Mouse (Mus musculus) limb, embryonic 14.5 days (tissue): ENCODE results near the gene Ano10. TPM values are rescaled to one million over a fixed set of nuclear protein-coding genes. Genes with fewer than 3 reads are reported as not detected.

Source experiments
- ATAC-seq: fragments of 200-750 bp; cut with Nextera tagmentation; 2 replicates; pipeline ENCODE4 v1.8.0; 2017; ENCODE audit warnings: low read depth, moderate number of reproducible peaks, moderate TSS enrichment; ENCODE audit not compliant: low FRiP score
- DNase-seq: peaks from one replicate; pipeline ENCODE4 v3.0.0-alpha.2; 2015; ENCODE audit warnings: low spot score
- H3K27ac ChIP-seq: fragments of 300-500 bp; sonication (generic); replicated peaks from 2 replicates; pipeline ENCODE4 v1.5.1; 2014; ENCODE audit warnings: low read depth, mild to moderate bottlenecking, low read length, moderate library complexity, mixed read lengths
- H3K27me3 ChIP-seq: fragments of 300-500 bp; sonication (generic); 2 replicates; pipeline ENCODE4 v1.6.1; 2014; ENCODE audit warnings: low read length, mixed read lengths; ENCODE audit not compliant: control insufficient read depth, insufficient read depth
- H3K36me3 ChIP-seq: fragments of 300-500 bp; sonication (generic); 2 replicates; pipeline ENCODE4 v1.6.1; 2014; ENCODE audit warnings: mild to moderate bottlenecking, low read length, moderate library complexity, mixed read lengths; ENCODE audit not compliant: control insufficient read depth, insufficient read depth
- H3K4me1 ChIP-seq: fragments of 300-500 bp; sonication (generic); 2 replicates; pipeline ENCODE4 v1.6.1; 2014; ENCODE audit warnings: antibody characterized with exemption, low read length, mixed read lengths; ENCODE audit not compliant: control insufficient read depth, insufficient read depth
- H3K4me2 ChIP-seq: fragments of 300-500 bp; sonication (generic); replicated peaks from 2 replicates; pipeline ENCODE4 v1.6.1; 2014; ENCODE audit warnings: low read depth, mild to moderate bottlenecking, low read length, moderate library complexity; ENCODE audit not compliant: severe bottlenecking
- H3K4me3 ChIP-seq: fragments of 300-500 bp; sonication (generic); replicated peaks from 2 replicates; pipeline ENCODE4 v1.5.1; 2014; ENCODE audit warnings: low read length
- H3K9ac ChIP-seq: fragments of 300-500 bp; sonication (generic); 2 replicates; pipeline ENCODE4 v1.6.1; 2014; ENCODE audit warnings: mild to moderate bottlenecking, low read depth, low read length, moderate library complexity; ENCODE audit not compliant: severe bottlenecking
- H3K9me3 ChIP-seq: fragments of 300-500 bp; sonication (generic); 2 replicates; pipeline ENCODE4 v1.6.1; 2016; ENCODE audit warnings: low read length; ENCODE audit not compliant: control insufficient read depth
- POLR2A ChIP-seq: fragments of 200-500 bp; IDR thresholded peaks from 2 replicates; pipeline ENCODE4 v1.8.0; 2012; ENCODE audit warnings: inconsistent platforms, mild to moderate bottlenecking, moderate library complexity, borderline replicate concordance; ENCODE audit not compliant: insufficient read depth, insufficient read length; ENCODE audit errors: extremely low read depth
- WGBS: fragments of 180-500 bp; shearing (Covaris S2); extraction: QIAGEN DNeasy Blood & Tissue Kit; methylation state at CpG from one replicate; pipeline ENCODE4 v1.1.7; 2014; 5-methylcytosine and 5-hydroxymethylcytosine counted together
- polyA plus RNA-seq, 2 experiments: library from polyadenylated mRNA; depleted of rRNA in 1 of 2; stranded (reverse) in 1 of 2; unstranded in 1 of 2; fragments of >200 nt; fragmentation: Nextera tagmentation in 1 of 2; extraction: Ambion mirVana in 1 of 2; gene quantifications; 2 replicates each; pipeline versions ENCODE4 v1.2.1 to v1.2.3; 2012 to 2014

Ano10 gene
- polyA plus RNA-seq, 2 experiments: 34.4 to 49.4 TPM

DNA sequence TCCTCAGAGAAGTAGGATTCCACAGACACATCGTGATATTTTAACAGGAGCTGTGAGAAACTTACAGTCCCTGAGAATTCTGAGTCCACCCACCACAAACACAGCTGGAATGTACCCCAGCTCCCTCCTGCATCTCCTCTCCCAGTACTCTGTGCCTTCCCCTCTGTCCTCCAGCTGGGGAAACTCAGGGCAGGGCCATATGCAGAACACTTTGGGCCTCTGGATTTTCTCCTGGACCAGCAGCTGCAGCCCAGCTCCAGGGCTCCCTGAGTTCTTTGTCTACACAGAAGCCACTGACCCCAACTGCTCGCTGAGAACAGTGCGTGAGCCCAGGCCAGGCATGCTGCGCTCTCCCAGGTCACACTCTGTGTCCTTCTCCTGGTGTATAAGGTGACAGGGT is 111.1 kb downstream of the Ano10 start:
- 85% methylated on average over 4 of the region's 4 CpGs for WGBS
- no peak for DNase-seq

DNA sequence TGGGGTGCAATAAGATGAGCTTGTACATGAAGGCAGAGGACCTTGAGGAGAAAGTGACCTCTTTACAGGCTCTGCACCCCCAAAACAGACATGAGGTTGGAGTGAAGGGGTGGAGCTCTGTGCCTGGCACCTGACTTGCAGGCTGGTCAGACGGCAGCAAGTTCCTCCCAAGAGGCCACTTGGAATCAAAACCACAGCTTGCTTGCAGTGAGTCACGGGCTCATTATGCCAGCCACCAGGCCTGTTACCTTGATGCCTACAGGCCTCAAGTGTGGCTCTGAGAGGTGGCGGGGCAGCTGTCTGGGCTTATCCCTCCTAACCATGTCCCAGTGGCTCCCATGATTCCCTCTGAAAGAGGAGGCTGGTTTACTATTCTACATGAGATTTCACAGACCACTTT is 114.1 kb downstream of the Ano10 start:
- WGBS: 65% methylated on average over 3 of the region's 3 CpGs
- Histone ChIP-seq H3K27ac (no peak overlapping the region), H3K9ac (no peak overlapping the region), H3K4me1 (peaks cover 7% of the 10 kb centered on the region; the same call in 1 of the 2 replicates), H3K4me3 (no peak overlapping the region), H3K4me2 (no peak overlapping the region), H3K27me3 (no peaks in the 10 kb centered on the region), H3K9me3 (no peaks in the 10 kb centered on the region), H3K36me3 (no peaks in the 10 kb centered on the region)
- ATAC-seq: no peak
- DNase-seq: no peak
- TF ChIP-seq POLR2A: no peak

More for the DNA sequence above, 111.1 kb downstream of the Ano10 start:
- Histone ChIP-seq H3K4me1 (peaks cover 7% of the 10 kb centered on the region; the same call in 1 of the 2 replicates), H3K36me3 (no peaks in the 10 kb centered on the region; the same call in 1 of the 2 replicates), H3K27ac (no peak overlapping the region), H3K4me2 (no peak overlapping the region), H3K9me3 (no peaks in the 10 kb centered on the region), H3K4me3 (no peak overlapping the region), H3K9ac (no peak overlapping the region), H3K27me3 (no peaks in the 10 kb centered on the region)
- ATAC-seq: no peak
- no peak for TF ChIP-seq POLR2A

DNA sequence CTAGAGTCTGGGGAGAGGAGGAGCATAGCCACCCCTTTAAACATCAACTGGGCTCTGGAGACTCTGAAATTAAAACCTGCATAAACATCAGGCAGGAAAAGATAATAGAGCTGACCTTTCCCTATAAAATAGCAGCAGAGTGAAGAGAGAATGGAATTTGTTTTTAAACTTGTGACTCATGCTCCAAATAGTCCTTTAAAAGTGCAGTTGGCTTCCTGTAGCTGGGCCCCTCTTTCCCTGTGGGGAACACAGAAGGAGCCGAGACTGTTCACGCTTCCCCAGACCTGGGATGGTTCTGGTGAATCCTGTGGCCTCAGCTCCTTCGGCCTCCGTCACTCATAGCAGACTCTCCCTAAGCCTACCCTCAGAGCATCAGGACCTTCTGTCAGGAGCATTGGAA is 115.8 kb downstream of the Ano10 start:
- 67% methylated on average over 4 of the region's 4 CpGs for WGBS
- H3K4me3 ChIP-seq: no peak overlapping the region
- TF ChIP-seq POLR2A: no peak
- H3K9me3 ChIP-seq: no peaks in the 10 kb centered on the region
- no peaks in the 10 kb centered on the region for H3K27me3 ChIP-seq
- no peak overlapping the region for H3K4me2 ChIP-seq
- ATAC-seq (peak; percentile 50; the same call in 1 of the 2 replicates), DNase-seq (no peak)
- peaks cover 7% of the 10 kb centered on the region; the same call in 1 of the 2 replicates for H3K4me1 ChIP-seq
- H3K27ac ChIP-seq: no peak overlapping the region
- H3K36me3 ChIP-seq: no peaks in the 10 kb centered on the region
- no peak overlapping the region for H3K9ac ChIP-seq

DNA sequence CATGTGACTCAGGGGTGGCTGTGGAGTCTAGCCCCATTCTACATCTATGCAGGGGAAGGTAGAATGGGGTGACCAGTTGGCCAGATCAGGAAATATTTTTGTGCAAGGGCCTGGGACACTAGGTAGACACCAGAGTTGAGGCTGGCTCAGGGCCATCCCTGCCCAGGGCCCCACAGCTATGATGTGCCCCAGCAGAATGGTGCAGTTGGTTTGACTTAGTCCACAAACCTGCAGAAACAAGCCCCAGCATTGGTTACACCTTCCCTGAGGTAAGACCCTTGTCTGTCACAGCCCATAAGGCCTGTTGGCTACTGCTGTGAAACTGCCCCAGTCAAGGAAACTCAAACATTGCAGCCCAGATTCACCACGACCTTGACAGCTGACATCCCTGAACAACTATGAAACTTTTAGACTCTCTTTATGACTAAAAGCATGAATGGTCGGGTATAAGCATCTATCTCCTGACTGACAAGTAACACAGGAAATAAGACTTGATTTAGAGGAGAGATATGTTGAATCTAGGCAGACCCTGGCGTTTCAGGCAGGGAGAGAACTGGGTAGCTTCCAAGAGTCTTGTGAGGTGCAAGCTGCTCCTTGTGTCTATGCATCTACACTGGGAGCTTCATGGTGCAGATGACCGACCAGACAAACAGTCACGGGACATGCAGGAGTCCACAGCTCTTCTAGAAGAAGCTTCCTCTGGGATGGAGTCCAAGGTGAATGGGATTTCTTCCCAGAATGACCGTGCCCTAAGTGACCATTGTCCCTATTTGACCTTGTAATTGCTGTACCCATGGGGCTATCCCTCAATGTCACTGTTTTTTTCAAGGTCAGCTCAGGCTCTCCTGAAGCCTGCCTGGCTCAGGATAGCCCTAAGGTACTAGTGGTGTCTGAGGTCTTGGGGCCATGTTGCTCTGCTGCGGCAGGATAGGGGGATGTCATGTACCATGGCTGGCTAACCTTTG is 116.7 kb downstream of the Ano10 start:
- Histone ChIP-seq H3K4me1 (peaks cover 11% of the 10 kb centered on the region; the same call in 1 of the 2 replicates), H3K9me3 (no peaks in the 10 kb centered on the region), H3K27me3 (no peaks in the 10 kb centered on the region), H3K36me3 (0 out of 2 replicates have a peak, but pooled peaks cover 4% of the 10 kb centered on the region), H3K4me3 (no peak overlapping the region), H3K4me2 (no peak overlapping the region), H3K27ac (no peak overlapping the region), H3K9ac (no peak overlapping the region)
- no peak for TF ChIP-seq POLR2A
- no peak for ATAC-seq
- WGBS: 79% methylated on average over 7 of the region's 7 CpGs
- DNase-seq: no peak

DNA sequence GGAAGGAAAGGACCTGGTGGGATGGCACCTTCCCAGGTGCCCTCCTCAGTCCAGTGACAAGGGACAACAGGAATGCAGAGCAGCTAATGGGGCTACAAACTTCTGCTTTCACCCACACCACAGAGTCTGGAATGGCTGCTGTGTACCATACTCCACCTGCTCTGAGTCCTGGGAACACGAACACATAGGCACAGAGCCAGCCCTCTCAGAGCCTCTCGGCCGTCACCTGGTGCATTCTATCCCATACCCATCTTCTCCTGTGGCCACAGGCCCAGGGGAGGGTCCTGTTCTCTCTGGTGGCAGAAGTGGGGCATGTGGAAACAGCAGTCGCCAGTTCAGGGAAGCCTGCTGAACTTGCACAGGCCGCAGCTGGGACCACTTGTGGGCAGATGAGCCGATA is 119.5 kb downstream of the Ano10 start:
- no peak overlapping the region for H3K4me2 ChIP-seq
- no peak for DNase-seq
- ATAC-seq: no peak
- 0 out of 2 replicates have a peak, but pooled peaks cover 6% of the 10 kb centered on the region for H3K36me3 ChIP-seq
- no peak overlapping the region for H3K4me3 ChIP-seq
- H3K9me3 ChIP-seq: no peaks in the 10 kb centered on the region
- TF ChIP-seq POLR2A: no peak
- H3K27me3 ChIP-seq: no peaks in the 10 kb centered on the region
- 90% methylated on average over 6 of the region's 6 CpGs for WGBS
- peaks cover 11% of the 10 kb centered on the region; the same call in 1 of the 2 replicates for H3K4me1 ChIP-seq
- no peak overlapping the region for H3K9ac ChIP-seq
- no peak overlapping the region for H3K27ac ChIP-seq
